ENCODE assay signal across 17 mouse cellular contexts in genomic region chr19:24054265-24054664, GRCm38 (mm10). TPM values are rescaled to one million over a fixed set of nuclear protein-coding genes. Genes with fewer than 3 reads are reported as not detected.
DNase-seq lines count a peak whose midpoint lies in the region; ATAC-seq lines count a peak whose summit lies in the region.
"Had no signal": no experiment of that assay in that cellular context is flagged by ENCODE, and none has a peak within 500 bp of the region (broad histone marks: within the 10 kb centered on the region; RNA-seq: fewer than 3 reads in every experiment).

No protein-coding gene starts in this region.

- 83% methylated on average over 5 of the region's 5 CpGs for WGBS in midbrain, embryonic 11.5 days
- 91% methylated on average over 5 of the region's 5 CpGs for WGBS in midbrain, embryonic 13.5 days
- 70% methylated on average over 5 of the region's 5 CpGs for WGBS in liver, embryonic 12.5 days (ENCODE audit: insufficient replicate concordance)

- H3K9ac ChIP-seq in midbrain, embryonic 11.5 days (ENCODE audit: low read length), result no peak overlapping the region
- no peak overlapping the region for H3K9ac ChIP-seq in midbrain, embryonic 13.5 days (replicated peaks)
- no peak overlapping the region for H3K9ac ChIP-seq in liver, embryonic 12.5 days
- H3K9ac ChIP-seq: embryonic facial prominence, embryonic 15.5 days; forebrain, embryonic 15.5 days had no signal

- no peak overlapping the region for H3K27ac ChIP-seq in midbrain, embryonic 11.5 days (ENCODE audit: low read depth, low read length)
- no peak overlapping the region for H3K27ac ChIP-seq in midbrain, embryonic 13.5 days
- no peak overlapping the region for H3K27ac ChIP-seq in liver, embryonic 12.5 days
- H3K27ac ChIP-seq: embryonic facial prominence, embryonic 15.5 days; forebrain, embryonic 15.5 days; left cerebral cortex, adult 2 months had no signal

- no peaks in the 10 kb centered on the region for H3K36me3 ChIP-seq in midbrain, embryonic 11.5 days (ENCODE audit: control insufficient read depth, insufficient read depth, low read length)
- no peaks in the 10 kb centered on the region for H3K36me3 ChIP-seq in midbrain, embryonic 13.5 days
- no peaks in the 10 kb centered on the region for H3K36me3 ChIP-seq in liver, embryonic 12.5 days
- H3K36me3 ChIP-seq: embryonic facial prominence, embryonic 15.5 days; forebrain, embryonic 15.5 days; G1E had no signal

- H3K4me1 ChIP-seq in midbrain, embryonic 11.5 days (ENCODE audit: control insufficient read depth, insufficient read depth, low read length), result no peaks in the 10 kb centered on the region
- H3K4me1 ChIP-seq in midbrain, embryonic 13.5 days (replicated peaks), result no peaks in the 10 kb centered on the region
- no peaks in the 10 kb centered on the region for H3K4me1 ChIP-seq in liver, embryonic 12.5 days
- H3K4me1 ChIP-seq: forebrain, embryonic 15.5 days had no signal

- H3K4me2 ChIP-seq in midbrain, embryonic 11.5 days, result no peak overlapping the region
- no peak overlapping the region for H3K4me2 ChIP-seq in midbrain, embryonic 13.5 days (replicated peaks)
- H3K4me2 ChIP-seq in liver, embryonic 12.5 days, result no peak overlapping the region
- H3K4me2 ChIP-seq: embryonic facial prominence, embryonic 15.5 days; forebrain, embryonic 15.5 days had no signal

- no peak for ATAC-seq in midbrain, embryonic 11.5 days (ENCODE audit: low FRiP score)
- ATAC-seq in midbrain, embryonic 13.5 days, result no peak
- no peak for ATAC-seq in liver, embryonic 12.5 days
- ATAC-seq: forebrain, embryonic 15.5 days had no signal

- no peak overlapping the region for H3K4me3 ChIP-seq in midbrain, embryonic 11.5 days (ENCODE audit: low read depth, low read length)
- H3K4me3 ChIP-seq in midbrain, embryonic 13.5 days (replicated peaks), result no peak overlapping the region
- no peak overlapping the region for H3K4me3 ChIP-seq in liver, embryonic 12.5 days
- H3K4me3 ChIP-seq: embryonic facial prominence, embryonic 15.5 days; forebrain, embryonic 15.5 days; left cerebral cortex, adult 2 months; megakaryocyte, embryonic 14.5 days; myocyte had no signal

- H3K27me3 ChIP-seq in midbrain, embryonic 11.5 days (ENCODE audit: control insufficient read depth, insufficient read depth, low read length), result no peaks in the 10 kb centered on the region
- H3K27me3 ChIP-seq in midbrain, embryonic 13.5 days, result no peaks in the 10 kb centered on the region
- H3K27me3 ChIP-seq in liver, embryonic 12.5 days (replicated peaks), result no peaks in the 10 kb centered on the region
- H3K27me3 ChIP-seq: embryonic facial prominence, embryonic 15.5 days; forebrain, embryonic 15.5 days had no signal

- DNase-seq in heart, adult 11 months, result peak; percentile 90
- no peak for DNase-seq in heart, adult 8-10 months (ENCODE audit: low spot score)
- DNase-seq in midbrain, embryonic 11.5 days (ENCODE audit: low spot score, missing footprints), result peak; percentile 21
- DNase-seq in kidney, postnatal 10 days, result peak; percentile 35
- DNase-seq in adrenal gland, postnatal 25 days, result no peak
- no peak for DNase-seq in spleen, adult 18-20 months
- DNase-seq: gastrocnemius, postnatal 10 days; thymus, adult 18-20 months had no signal

- no peaks in the 10 kb centered on the region for H3K9me3 ChIP-seq in midbrain, embryonic 11.5 days (ENCODE audit: control insufficient read depth, low read length)
- H3K9me3 ChIP-seq in midbrain, embryonic 13.5 days, result no peaks in the 10 kb centered on the region
- no peaks in the 10 kb centered on the region for H3K9me3 ChIP-seq in liver, embryonic 12.5 days (replicated peaks)
- H3K9me3 ChIP-seq: embryonic facial prominence, embryonic 15.5 days; forebrain, embryonic 15.5 days; G1E had no signal

RNA-seq across cellular contexts. Expression of gene Fam189a2, which starts 23.4 kb away (rescaled TPM):
- 10 to 100 TPM; 44.4 to 62.9 (median 52.5) TPM for total RNA-seq in heart, adult 8-10 months (2022)
- 2.6 and 2.8 TPM in 2 replicates for polyA plus RNA-seq in midbrain, embryonic 11.5 days (2014; fragmentation: Nextera tagmentation; extraction: Ambion mirVana)
- polyA plus RNA-seq in midbrain, embryonic 13.5 days (2015; fragmentation: Nextera tagmentation; extraction: Ambion mirVana), result 1.4 and 1.5 TPM in 2 replicates
- 0.11 TPM in 1 of 2 replicates, not detected in the other for polyA plus RNA-seq in liver, embryonic 12.5 days (2016; fragmentation: Nextera tagmentation; extraction: Ambion mirVana)
- 6.2 and 7.3 TPM in 2 replicates for total RNA-seq in adrenal gland, postnatal 25 days (2021)
- total RNA-seq: common myeloid progenitor, adult 5-6 weeks had no signal
- polyA plus RNA-seq: G1E had no signal

Comparison
In these comparisons a context has a peak if more than half of its experiments do, and no peak if none do; other contexts are left out.
1. DNase-seq: peak in heart, adult 11 months (single experiment), midbrain, embryonic 11.5 days (single experiment) and kidney, postnatal 10 days (single experiment); none in heart, adult 8-10 months (single experiment), adrenal gland, postnatal 25 days (single experiment) and spleen, adult 18-20 months (0 of 2).